ENCODE assay signal across 9 mouse cellular contexts in genomic region chr11:62127692-62128091, GRCm38 (mm10).
DNase-seq lines count a peak whose midpoint lies in the region; ATAC-seq and TF ChIP-seq lines count a peak whose summit lies in the region.
"Had no signal": no experiment of that assay in that cellular context is flagged by ENCODE, and none has a peak within 500 bp of the region (broad histone marks: within the 10 kb centered on the region; RNA-seq: fewer than 3 reads in every experiment).

No protein-coding gene starts in this region.

- 37% methylated on average over 3 of the region's 3 CpGs for WGBS in kidney, postnatal 0 days
- WGBS in liver, adult 2 months, result 38% methylated on average over 3 of the region's 3 CpGs

- no peak overlapping the region for H3K9ac ChIP-seq in kidney, postnatal 0 days (ENCODE audit: low read depth, low read length)
- H3K9ac ChIP-seq in liver, adult 2 months (ENCODE audit: low read depth, low read length), result no peak overlapping the region
- H3K9ac ChIP-seq: hindbrain, embryonic 15.5 days had no signal

- no peaks in the 10 kb centered on the region for H3K4me1 ChIP-seq in kidney, postnatal 0 days (replicated peaks; ENCODE audit: insufficient read depth, low read length)
- no peaks in the 10 kb centered on the region for H3K4me1 ChIP-seq in liver, adult 2 months (ENCODE audit: control insufficient read depth, insufficient read depth, low read length)

- H3K4me3 ChIP-seq in kidney, postnatal 0 days (replicated peaks; ENCODE audit: low read depth, low read length), result no peak overlapping the region
- no peak overlapping the region for H3K4me3 ChIP-seq in liver, adult 2 months (ENCODE audit: insufficient read depth, low read depth, low read length)
- H3K4me3 ChIP-seq: hindbrain, embryonic 15.5 days had no signal

- H3K36me3 ChIP-seq in kidney, postnatal 0 days (ENCODE audit: insufficient read depth, low read length), result no peaks in the 10 kb centered on the region
- H3K36me3 ChIP-seq in liver, adult 2 months (ENCODE audit: control insufficient read depth, insufficient read depth, low read length), result 0 out of 2 replicates have a peak, but pooled peaks cover 2% of the 10 kb centered on the region
- H3K36me3 ChIP-seq: hindbrain, embryonic 15.5 days had no signal

- no peaks in the 10 kb centered on the region for H3K79me2 ChIP-seq in liver, adult 2 months (ENCODE audit: control insufficient read depth, insufficient read depth, low read length)

- DNase-seq in CD4-positive helper T cell, adult 2 months (ENCODE audit: low read depth, low spot score), result peak; percentile 70
- peak; percentile 84 for DNase-seq in ZHBTc4 (ENCODE audit: low read depth, low spot score)
- peak; percentile 84 to 88 for DNase-seq in cerebellum, postnatal 36 days
- peak; percentile 89 for DNase-seq in gastrocnemius, postnatal 10 days
- DNase-seq in kidney, postnatal 0 days (ENCODE audit: low spot score), result peak; percentile 93
- peak; percentile 56 for DNase-seq in liver, adult 2 months (ENCODE audit: extremely low read depth, low read depth, low spot score)
- peak; percentile 73 for DNase-seq in retina, adult 2 months (ENCODE audit: low read depth, low spot score)
- DNase-seq in thymus, postnatal 25 days, result peak; percentile 75

- no peaks in the 10 kb centered on the region for H3K27me3 ChIP-seq in kidney, postnatal 0 days (ENCODE audit: insufficient read depth, low read length)
- no peaks in the 10 kb centered on the region for H3K27me3 ChIP-seq in liver, adult 2 months (ENCODE audit: control insufficient read depth, insufficient read depth, low read length)
- H3K27me3 ChIP-seq: hindbrain, embryonic 15.5 days had no signal

- no peak overlapping the region for H3K4me2 ChIP-seq in kidney, postnatal 0 days (ENCODE audit: low read length)
- H3K4me2 ChIP-seq: hindbrain, embryonic 15.5 days had no signal

- no peak overlapping the region for H3K27ac ChIP-seq in kidney, postnatal 0 days
- H3K27ac ChIP-seq in liver, adult 2 months (replicated peaks; ENCODE audit: insufficient read depth, low read depth, low read length), result no peak overlapping the region
- H3K27ac ChIP-seq: hindbrain, embryonic 15.5 days had no signal

- no peak for TF ChIP-seq POLR2A in liver, adult 2 months (IDR thresholded peaks at IDR 0.05; ENCODE audit: extremely low read depth, insufficient read depth, low read length)

- no peak; the same call in 1 of the 2 replicates for ATAC-seq in kidney, postnatal 0 days (replicated peaks; ENCODE audit: low FRiP score, low read depth)

- TF ChIP-seq CTCF in kidney, postnatal 0 days (IDR thresholded peaks at IDR 0.05; ENCODE audit: low read depth), result peak; percentile 94
- peak; percentile 79 for TF ChIP-seq CTCF in liver, adult 2 months (IDR thresholded peaks at IDR 0.05; ENCODE audit: low read depth, low read length)

- H3K9me3 ChIP-seq in kidney, postnatal 0 days (replicated peaks; ENCODE audit: low read length), result no peaks in the 10 kb centered on the region
- H3K9me3 ChIP-seq: hindbrain, embryonic 15.5 days had no signal
